Mouse (Mus musculus): ENCODE measurements around the gene Rapgef6.

DNA sequence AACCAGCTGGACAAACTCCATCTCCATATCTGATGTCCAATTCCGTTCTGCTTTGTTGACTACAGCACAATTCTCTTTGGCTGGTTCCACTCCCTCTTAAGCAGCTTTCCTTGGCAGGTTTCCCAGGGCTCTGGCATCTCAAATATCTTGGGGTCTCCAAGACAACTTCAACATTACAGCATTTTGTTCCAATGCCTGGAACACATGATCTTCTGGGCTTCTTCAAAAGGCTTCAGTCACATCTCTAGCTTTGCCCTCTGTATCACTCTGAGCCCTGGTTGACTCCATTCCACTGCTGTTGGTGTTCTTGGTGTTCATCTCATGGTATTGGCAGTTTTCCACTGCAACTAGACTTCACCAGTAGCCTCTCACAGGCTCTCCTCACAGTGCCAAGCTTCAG, 7.7 kb downstream of the Rapgef6 start:
- no peak for TF ChIP-seq CTCF (IDR thresholded peaks at IDR 0.05; ENCODE audit: extremely low read depth, insufficient read length, insufficient replicate concordance, low read depth, low read length)
- no peak for TF ChIP-seq POLR2A (IDR thresholded peaks at IDR 0.05; ENCODE audit: low read depth, low read length)

Measured in small intestine, adult 2 months (tissue).